Mouse (Mus musculus): ENCODE measurements at regions not wholly inside any gene's neighbourhood (a gene's known extent, or its start where the extent isn't known, plus 50 kb on each side); places are given as distances from the start of the nearest gene placed in this dataset.

DNA sequence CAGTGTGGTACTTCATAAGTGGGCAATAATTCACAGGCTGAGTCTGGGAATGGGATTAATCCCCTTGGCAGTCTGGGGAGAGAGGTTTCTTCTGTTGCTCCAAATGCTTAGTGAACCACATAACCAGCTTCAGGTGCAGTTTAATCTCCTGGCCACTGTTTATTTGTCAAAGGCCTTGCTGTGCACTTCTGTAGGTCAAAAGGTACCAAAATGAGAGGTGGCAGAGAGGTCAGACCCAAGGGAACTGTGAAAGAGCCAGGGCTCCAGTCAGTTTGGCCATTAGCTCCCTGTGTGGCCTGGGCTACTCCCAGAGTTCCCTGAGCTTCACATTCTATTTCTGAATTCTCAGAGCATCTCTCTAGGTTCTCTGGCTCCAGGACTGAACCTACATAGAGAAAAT, 229.6 kb upstream of the Nt5c1b start:
- ATAC-seq (replicated peaks; ENCODE audit: low FRiP score): peak; percentile 40; the same call in 1 of the 2 replicates

GRCm38 (mm10) chr12:10160837-10161236, 208.9 kb upstream of the Nt5c1b start:
- no peak overlapping the region for H3K4me2 ChIP-seq
- H3K27ac ChIP-seq: no peak overlapping the region
- no peak for ATAC-seq (replicated peaks; ENCODE audit: low FRiP score)
- no peaks in the 10 kb centered on the region for H3K4me1 ChIP-seq
- H3K4me3 ChIP-seq (replicated peaks): no peak overlapping the region
- H3K9me3 ChIP-seq (replicated peaks): no peaks in the 10 kb centered on the region
- no peaks in the 10 kb centered on the region for H3K36me3 ChIP-seq
- 52% methylated on average over 1 of the region's 1 CpGs for WGBS
- H3K27me3 ChIP-seq: no peaks in the 10 kb centered on the region
- no peak overlapping the region for H3K9ac ChIP-seq

More for the DNA sequence above, 229.6 kb upstream of the Nt5c1b start:
- Histone ChIP-seq H3K27me3 (no peaks in the 10 kb centered on the region), H3K9me3 (replicated peaks) (no peaks in the 10 kb centered on the region), H3K36me3 (no peaks in the 10 kb centered on the region), H3K4me2 (no peak overlapping the region), H3K9ac (no peak overlapping the region), H3K4me1 (no peaks in the 10 kb centered on the region), H3K4me3 (replicated peaks) (no peak overlapping the region), H3K27ac (no peak overlapping the region)

DNA sequence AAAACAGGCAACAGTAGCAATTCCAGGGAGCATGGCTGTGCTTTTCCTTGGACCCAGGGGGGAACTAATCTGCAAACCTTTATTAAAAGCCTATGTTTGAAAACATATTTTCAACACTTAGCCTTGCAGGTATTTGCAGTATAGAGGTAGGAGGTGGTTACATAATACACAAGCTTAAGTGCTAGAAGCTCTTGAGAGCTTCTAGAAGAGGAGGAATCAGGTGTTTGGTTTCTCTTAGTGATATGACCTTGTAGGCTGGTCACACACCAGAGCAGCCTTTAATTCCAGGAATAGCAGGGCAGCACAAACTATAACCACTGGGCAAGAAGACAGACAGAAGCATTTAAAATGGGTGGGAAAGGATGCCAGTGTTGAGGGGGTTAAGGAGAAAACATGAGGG, 201.7 kb upstream of the Nt5c1b start:
- Histone ChIP-seq H3K9me3 (replicated peaks) (no peaks in the 10 kb centered on the region), H3K9ac (no peak overlapping the region), H3K4me1 (0 out of 2 replicates have a peak, but pooled peaks cover 2% of the 10 kb centered on the region), H3K4me2 (no peak overlapping the region), H3K4me3 (replicated peaks) (no peak overlapping the region), H3K36me3 (no peaks in the 10 kb centered on the region), H3K27ac (no peak overlapping the region), H3K27me3 (no peaks in the 10 kb centered on the region)
- ATAC-seq (replicated peaks; ENCODE audit: low FRiP score): no peak

- H3K36me3 ChIP-seq: no peaks in the 10 kb centered on the region
- no peak overlapping the region for H3K4me2 ChIP-seq
- no peaks in the 10 kb centered on the region for H3K27me3 ChIP-seq
- H3K9ac ChIP-seq: no peak overlapping the region
- 0 out of 2 replicates have a peak, but pooled peaks cover 2% of the 10 kb centered on the region for H3K4me1 ChIP-seq
- H3K4me3 ChIP-seq (replicated peaks): no peak overlapping the region
- no peak for ATAC-seq (replicated peaks; ENCODE audit: low FRiP score)
- H3K9me3 ChIP-seq (replicated peaks): no peaks in the 10 kb centered on the region
- no peak overlapping the region for H3K27ac ChIP-seq
These were observed 201.2 kb upstream of the Nt5c1b start for GRCm38 (mm10) chr12:10168581-10168980.

GRCm38 (mm10) chr12:10178718-10179117, 191.1 kb upstream of the Nt5c1b start:
- 0 out of 2 replicates have a peak, but pooled peaks have one; percentile 36 for ATAC-seq (replicated peaks; ENCODE audit: low FRiP score)
- Histone ChIP-seq H3K9ac (no peak overlapping the region), H3K9me3 (replicated peaks) (no peaks in the 10 kb centered on the region), H3K4me2 (no peak overlapping the region), H3K27me3 (no peaks in the 10 kb centered on the region), H3K4me1 (peaks cover 16% of the 10 kb centered on the region), H3K4me3 (replicated peaks) (no peak overlapping the region), H3K27ac (no peak overlapping the region), H3K36me3 (no peaks in the 10 kb centered on the region)
- 74% methylated on average over 4 of the region's 4 CpGs for WGBS

GRCm38 (mm10) chr12:10179147-10179814, 190.5 kb upstream of the Nt5c1b start:
- H3K4me3 ChIP-seq (replicated peaks): no peak overlapping the region
- peak; percentile 80 for ATAC-seq (replicated peaks; ENCODE audit: low FRiP score)
- no peak overlapping the region for H3K4me2 ChIP-seq
- peak overlapping the region; percentile 41; the same call in 1 of the 2 replicates for H3K27ac ChIP-seq
- no peaks in the 10 kb centered on the region for H3K9me3 ChIP-seq (replicated peaks)
- no peaks in the 10 kb centered on the region for H3K27me3 ChIP-seq
- peaks cover 16% of the 10 kb centered on the region for H3K4me1 ChIP-seq
- no peaks in the 10 kb centered on the region for H3K36me3 ChIP-seq
- WGBS: 6% methylated on average over 1 of the region's 1 CpGs
- H3K9ac ChIP-seq: no peak overlapping the region

GRCm38 (mm10) chr12:10179815-10180468, 189.8 kb upstream of the Nt5c1b start:
- no peak for ATAC-seq (replicated peaks; ENCODE audit: low FRiP score)
- Histone ChIP-seq H3K4me1 (peaks cover 16% of the 10 kb centered on the region), H3K9me3 (replicated peaks) (no peaks in the 10 kb centered on the region), H3K36me3 (no peaks in the 10 kb centered on the region), H3K4me3 (replicated peaks) (no peak overlapping the region), H3K9ac (no peak overlapping the region), H3K4me2 (no peak overlapping the region), H3K27me3 (no peaks in the 10 kb centered on the region), H3K27ac (peak overlapping the region; percentile 41; the same call in 1 of the 2 replicates)
- 40% methylated on average over 3 of the region's 3 CpGs for WGBS

- ATAC-seq (replicated peaks; ENCODE audit: low FRiP score): no peak
- H3K27ac ChIP-seq: no peak overlapping the region
These were observed 187.2 kb upstream of the Nt5c1b start for GRCm38 (mm10) chr12:10182589-10182988.

GRCm38 (mm10) chr12:10186576-10186975, 183.2 kb upstream of the Nt5c1b start:
- no peak overlapping the region for H3K27ac ChIP-seq
- no peaks in the 10 kb centered on the region for H3K4me1 ChIP-seq
- no peak overlapping the region for H3K4me3 ChIP-seq (replicated peaks)
- no peak for ATAC-seq (replicated peaks; ENCODE audit: low FRiP score)
- no peak overlapping the region for H3K4me2 ChIP-seq
- no peaks in the 10 kb centered on the region for H3K36me3 ChIP-seq
- H3K27me3 ChIP-seq: no peaks in the 10 kb centered on the region
- H3K9ac ChIP-seq: no peak overlapping the region
- H3K9me3 ChIP-seq (replicated peaks): no peaks in the 10 kb centered on the region

More at GRCm38 (mm10) chr12:10182589-10182988, 187.2 kb upstream of the Nt5c1b start:
- Histone ChIP-seq H3K4me3 (replicated peaks) (no peak overlapping the region), H3K9ac (no peak overlapping the region), H3K4me2 (no peak overlapping the region), H3K4me1 (peaks cover 16% of the 10 kb centered on the region), H3K9me3 (replicated peaks) (no peaks in the 10 kb centered on the region), H3K36me3 (no peaks in the 10 kb centered on the region), H3K27me3 (no peaks in the 10 kb centered on the region)

GRCm38 (mm10) chr12:10189746-10190145, 180.0 kb upstream of the Nt5c1b start:
- Histone ChIP-seq H3K4me1 (no peaks in the 10 kb centered on the region), H3K9me3 (replicated peaks) (no peaks in the 10 kb centered on the region), H3K9ac (no peak overlapping the region), H3K4me2 (no peak overlapping the region), H3K36me3 (no peaks in the 10 kb centered on the region), H3K27ac (no peak overlapping the region), H3K4me3 (replicated peaks) (no peak overlapping the region), H3K27me3 (no peaks in the 10 kb centered on the region)
- no peak for ATAC-seq (replicated peaks; ENCODE audit: low FRiP score)
- 83% methylated on average over 2 of the region's 2 CpGs for WGBS

DNA sequence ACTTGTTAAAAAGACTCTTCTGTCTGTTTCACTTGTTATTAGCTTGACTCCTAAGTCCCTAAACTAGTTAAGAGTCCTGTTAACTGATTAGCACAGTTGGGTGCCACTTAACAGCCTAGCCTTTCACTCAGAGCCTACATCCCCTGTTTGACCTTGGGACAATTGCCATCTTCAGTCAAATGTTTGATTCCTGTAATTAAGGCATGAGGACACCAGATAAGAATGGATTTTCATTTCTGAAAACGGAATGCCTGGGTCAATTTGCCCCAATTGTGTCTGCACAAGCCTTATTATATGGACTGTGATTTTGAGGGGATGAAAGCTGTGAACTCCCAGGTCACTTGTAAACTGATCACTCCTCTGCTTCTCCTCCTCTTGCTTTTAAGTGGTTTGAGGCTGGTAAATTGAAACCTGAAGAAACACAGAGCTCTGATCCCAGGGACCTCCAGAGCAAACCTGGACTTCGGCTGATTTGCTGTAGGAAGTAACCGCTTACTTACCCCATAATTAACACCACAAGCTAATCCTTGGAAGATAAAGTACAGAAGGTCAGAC, 171.8 kb upstream of the Nt5c1b start:
- WGBS: 27% methylated on average over 3 of the region's 3 CpGs
- H3K36me3 ChIP-seq: no peaks in the 10 kb centered on the region
- no peak overlapping the region for H3K4me2 ChIP-seq
- H3K9me3 ChIP-seq (replicated peaks): no peaks in the 10 kb centered on the region
- H3K9ac ChIP-seq: no peak overlapping the region
- H3K4me1 ChIP-seq: no peaks in the 10 kb centered on the region
- H3K27me3 ChIP-seq: no peaks in the 10 kb centered on the region
- no peak overlapping the region; the same call in 1 of the 2 replicates for H3K27ac ChIP-seq
- H3K4me3 ChIP-seq (replicated peaks): no peak overlapping the region
- 0 out of 2 replicates have a peak, but pooled peaks have one; percentile 33 for ATAC-seq (replicated peaks; ENCODE audit: low FRiP score)

DNA sequence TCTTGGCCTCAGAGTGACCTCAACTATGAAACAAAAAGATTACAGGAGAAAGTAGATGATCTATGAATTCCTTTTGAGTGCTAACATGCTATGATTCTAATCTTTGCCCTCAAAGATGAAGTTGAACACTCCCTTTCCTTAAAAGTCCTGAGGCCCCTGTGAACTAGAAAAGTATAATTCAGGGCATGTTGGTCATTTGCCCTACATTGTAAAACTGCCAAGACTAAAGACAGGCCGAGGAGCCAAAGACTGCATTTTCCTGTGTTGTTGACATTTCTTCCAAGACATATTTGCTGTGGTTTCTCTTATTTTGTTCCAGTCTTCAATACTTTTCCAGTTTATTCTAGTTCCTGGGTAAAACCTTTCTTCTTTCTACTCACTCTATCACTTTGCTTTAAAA, 159.9 kb upstream of the Nt5c1b start:
- H3K9me3 ChIP-seq (replicated peaks): no peaks in the 10 kb centered on the region
- H3K4me2 ChIP-seq: no peak overlapping the region
- H3K9ac ChIP-seq: no peak overlapping the region
- H3K27me3 ChIP-seq: no peaks in the 10 kb centered on the region
- no peak for ATAC-seq (replicated peaks; ENCODE audit: low FRiP score)
- H3K4me3 ChIP-seq (replicated peaks): no peak overlapping the region
- H3K27ac ChIP-seq: no peak overlapping the region
- H3K36me3 ChIP-seq: no peaks in the 10 kb centered on the region
- 14% methylated on average over 1 of the region's 1 CpGs for WGBS
- no peaks in the 10 kb centered on the region for H3K4me1 ChIP-seq
